Mouse (Mus musculus) gastrocnemius, adult 18-20 months (tissue): ENCODE data around the gene Hist1h1c. TPM values are rescaled to one million over a fixed set of nuclear protein-coding genes. Genes with fewer than 3 reads are reported as not detected.
"Not testable (repeated sequence)": the region's sequence is repeated elsewhere in the genome, so short reads cannot be mapped to it uniquely, and the experiment has no call there.

ENCODE experiments used
- DNase-seq: peaks from one replicate; pipeline ENCODE4 v3.0.0; 2021; ENCODE audit warnings: low spot score
- total RNA-seq, 2 experiments: library from RNA; stranded (reverse); gene quantifications; 2 replicates each; pipeline ENCODE4 v1.2.3; 2021

Gene Hist1h1c
- total RNA-seq, 2 experiments from 2014 or later: 157 to 219 TPM

- DNase-seq: no peak
Measured at GRCm38 (mm10) chr13:23716261-23717042, 22.2 kb upstream of the Hist1h1c start.

GRCm38 (mm10) chr13:23717176-23717575, 21.4 kb upstream of the Hist1h1c start:
- DNase-seq: no peak

GRCm38 (mm10) chr13:23717593-23718245, 20.9 kb upstream of the Hist1h1c start:
- DNase-seq: not testable (repeated sequence)

GRCm38 (mm10) chr13:23724239-23724638, 14.4 kb upstream of the Hist1h1c start:
- DNase-seq: no peak

GRCm38 (mm10) chr13:23725213-23725612, 13.4 kb upstream of the Hist1h1c start:
- DNase-seq: no peak

GRCm38 (mm10) chr13:23728472-23729191, 10.0 kb upstream of the Hist1h1c start:
- no peak for DNase-seq

GRCm38 (mm10) chr13:23729192-23729525, 9.4 kb upstream of the Hist1h1c start:
- DNase-seq: peak; percentile 20

- no peak for DNase-seq
Measured at GRCm38 (mm10) chr13:23729706-23730105, 8.9 kb upstream of the Hist1h1c start.

GRCm38 (mm10) chr13:23730479-23730878, 8.1 kb upstream of the Hist1h1c start:
- peak; percentile 24 for DNase-seq

- peak; percentile 37 for DNase-seq
Measured at GRCm38 (mm10) chr13:23732156-23732804, 6.3 kb upstream of the Hist1h1c start.

- no peak for DNase-seq
Measured at GRCm38 (mm10) chr13:23737091-23737490, 1.5 kb upstream of the Hist1h1c start.

GRCm38 (mm10) chr13:23738041-23738440, 567 bp upstream of the Hist1h1c start:
- no peak for DNase-seq

- peak; percentile 96 for DNase-seq
Measured at GRCm38 (mm10) chr13:23739069-23739921, 687 bp downstream of the Hist1h1c start.

- no peak for DNase-seq
Measured at GRCm38 (mm10) chr13:23739922-23740252, 1.3 kb downstream of the Hist1h1c start.

- DNase-seq: no peak
Measured at GRCm38 (mm10) chr13:23740256-23740840, 1.7 kb downstream of the Hist1h1c start.

GRCm38 (mm10) chr13:23740910-23741309, 2.3 kb downstream of the Hist1h1c start:
- no peak for DNase-seq

- no peak for DNase-seq
Measured at GRCm38 (mm10) chr13:23742007-23742406, 3.4 kb downstream of the Hist1h1c start.

- no peak for DNase-seq
Measured at GRCm38 (mm10) chr13:23743215-23743614, 4.6 kb downstream of the Hist1h1c start.

GRCm38 (mm10) chr13:23743963-23744362, 5.4 kb downstream of the Hist1h1c start:
- no peak for DNase-seq
